Mouse (Mus musculus) heart, postnatal 25 days (tissue): ENCODE measurements around the gene Shb. TPM values are rescaled to one million over a fixed set of nuclear protein-coding genes. Genes with fewer than 3 reads are reported as not detected.

Experiments
- DNase-seq: peaks from one replicate; pipeline ENCODE4 v3.0.0; 2022; ENCODE audit warnings: low spot score
- intact Hi-C: fragments of 180-260 bp; cut with DNase I; formaldehyde crosslinking; loops from one replicate; pipeline ENCODE4 v1.15.1; 2025
- total RNA-seq, 2 experiments: library from RNA; stranded (reverse); gene quantifications; 2 replicates each; pipeline ENCODE4 v1.2.3; 2021

Gene Shb
- total RNA-seq, 2 experiments from 2014 or later = 34.9 to 37.7 TPM

GRCm38 (mm10) chr4:45437010-45437409, 95.3 kb downstream of the Shb start:
- intact Hi-C loops = no loop called here
- no peak for DNase-seq

GRCm38 (mm10) chr4:45436383-45436913, 95.8 kb downstream of the Shb start:
- intact Hi-C loops = no loop called here
- no peak for DNase-seq

- peak; percentile 29 for DNase-seq
- intact Hi-C loops = no loop called here
Observed at GRCm38 (mm10) chr4:45435899-45436298, 96.4 kb downstream of the Shb start.

GRCm38 (mm10) chr4:45434681-45435080, 97.6 kb downstream of the Shb start:
- intact Hi-C loops = no loop called here

GRCm38 (mm10) chr4:45434071-45434470, 98.2 kb downstream of the Shb start:
- intact Hi-C loops = no loop called here
- no peak for DNase-seq

More at GRCm38 (mm10) chr4:45434681-45435080, 97.6 kb downstream of the Shb start:
- DNase-seq = no peak

GRCm38 (mm10) chr4:45431806-45432205, 100.5 kb downstream of the Shb start:
- no peak for DNase-seq
- intact Hi-C loops = no loop called here

- intact Hi-C loops = no loop called here
- no peak for DNase-seq
Observed at GRCm38 (mm10) chr4:45431316-45431715, 101.0 kb downstream of the Shb start.

GRCm38 (mm10) chr4:45429451-45429850, 102.8 kb downstream of the Shb start:
- intact Hi-C loops = no loop called here
- DNase-seq = no peak

GRCm38 (mm10) chr4:45426724-45427457, 105.4 kb downstream of the Shb start:
- intact Hi-C loops = no loop called here
- DNase-seq = no peak

- intact Hi-C loops = loop anchor here (5.0 kb wide), 1 partner anchor 39 kb away; no protein-coding TSS in a partner anchor
Observed at GRCm38 (mm10) chr4:45423406-45423805, 108.9 kb downstream of the Shb start.

GRCm38 (mm10) chr4:45422640-45423039, 109.6 kb downstream of the Shb start:
- DNase-seq = no peak
- intact Hi-C loops = loop anchor here (5.0 kb wide), 1 partner anchor 40 kb away; no protein-coding TSS in a partner anchor

More at GRCm38 (mm10) chr4:45423406-45423805, 108.9 kb downstream of the Shb start:
- no peak for DNase-seq

GRCm38 (mm10) chr4:45421519-45422260, 110.6 kb downstream of the Shb start:
- DNase-seq = no peak
- intact Hi-C loops = loop anchor here (2.0 to 5.0 kb wide), 2 partner anchors 41 to 107 kb away; no protein-coding TSS in a partner anchor

- intact Hi-C loops = loop anchor here (2.0 to 5.0 kb wide), 2 partner anchors 42 to 108 kb away; no protein-coding TSS in a partner anchor
- DNase-seq = no peak
Observed at GRCm38 (mm10) chr4:45420733-45421132, 111.5 kb downstream of the Shb start.

GRCm38 (mm10) chr4:45419051-45419450, 113.2 kb downstream of the Shb start:
- intact Hi-C loops = loop anchor here (1.0 to 2.0 kb wide), 2 partner anchors 194 to 436 kb away; no protein-coding TSS in a partner anchor
- no peak for DNase-seq

- intact Hi-C loops = loop anchor here (1.0 to 2.0 kb wide), 2 partner anchors 194 to 353 kb away; no protein-coding TSS in a partner anchor
Observed at GRCm38 (mm10) chr4:45418229-45418950, 113.9 kb downstream of the Shb start.

GRCm38 (mm10) chr4:45416314-45416713, 116.0 kb downstream of the Shb start:
- intact Hi-C loops = no loop called here
- DNase-seq = no peak

More at GRCm38 (mm10) chr4:45418229-45418950, 113.9 kb downstream of the Shb start:
- DNase-seq = peak; percentile 18

- intact Hi-C loops = no loop called here
- no peak for DNase-seq
Observed at GRCm38 (mm10) chr4:45413674-45414338, 118.5 kb downstream of the Shb start.

- intact Hi-C loops = no loop called here
Observed at GRCm38 (mm10) chr4:45412433-45413192, 119.7 kb downstream of the Shb start.

More at GRCm38 (mm10) chr4:45412433-45413192, 119.7 kb downstream of the Shb start:
- DNase-seq = no peak
